Mouse (Mus musculus) G1E (cell line): ENCODE measurements around the gene Mfap3l.
"Not testable (repeated sequence)": the region's sequence is repeated elsewhere in the genome, so short reads cannot be mapped to it uniquely, and the experiment has no call there.

ENCODE experiments used
- CTCF ChIP-seq: IDR thresholded peaks from 2 replicates; pipeline ENCODE4 v1.5.1; 2012; ENCODE audit warnings: low read depth, low read length, inconsistent platforms, mixed read lengths
- GATA1 ChIP-seq: IDR thresholded peaks from 2 replicates; pipeline ENCODE4 v1.6.1; 2012; ENCODE audit warnings: borderline replicate concordance, low read length, inconsistent platforms, mixed read lengths

- TF ChIP-seq CTCF, GATA1: not testable (repeated sequence)
Measured at GRCm38 (mm10) chr8:60658686-60659085, 26.1 kb downstream of the Mfap3l start.
